14 mouse cellular contexts compared by ENCODE assay signal in genomic region chr2:137156018-137156417, GRCm38 (mm10). TPM values are rescaled to one million over a fixed set of nuclear protein-coding genes. Genes with fewer than 3 reads are reported as not detected.
"Had no signal": no experiment of that assay in that cellular context is flagged by ENCODE, and none has a peak within 500 bp of the region (broad histone marks: within the 10 kb centered on the region; RNA-seq: fewer than 3 reads in every experiment).

No protein-coding gene starts in this region.

- H3K4me3 ChIP-seq: layer of hippocampus, adult 2 months; limb, embryonic 12.5 days; liver, embryonic 12.5 days; lung, embryonic 15.5 days; midbrain, embryonic 12.5 days; stomach, embryonic 15.5 days had no signal

- H3K9ac ChIP-seq: limb, embryonic 12.5 days; liver, embryonic 12.5 days; lung, embryonic 15.5 days; midbrain, embryonic 12.5 days; stomach, embryonic 15.5 days had no signal

- H3K27ac ChIP-seq: layer of hippocampus, adult 2 months; limb, embryonic 12.5 days; liver, embryonic 12.5 days; lung, embryonic 15.5 days; macrophage; midbrain, embryonic 12.5 days; stomach, embryonic 15.5 days had no signal

- ATAC-seq: intestine, embryonic 16.5 days; liver, embryonic 12.5 days; midbrain, embryonic 16.5 days had no signal

- H3K4me1 ChIP-seq: liver, embryonic 12.5 days; lung, embryonic 15.5 days; stomach, embryonic 15.5 days had no signal

- H3K36me3 ChIP-seq: limb, embryonic 12.5 days; liver, embryonic 12.5 days; lung, embryonic 15.5 days; midbrain, embryonic 12.5 days; stomach, embryonic 15.5 days had no signal

- H3K27me3 ChIP-seq: limb, embryonic 12.5 days; liver, embryonic 12.5 days; lung, embryonic 15.5 days; stomach, embryonic 15.5 days had no signal

- DNase-seq: lung, postnatal 14 days; right cerebral cortex, postnatal 4 days; thymus, adult 2 months; thymus, postnatal 25 days had no signal

- H3K4me2 ChIP-seq: limb, embryonic 12.5 days; liver, embryonic 12.5 days; lung, embryonic 15.5 days; midbrain, embryonic 12.5 days; stomach, embryonic 15.5 days had no signal

- H3K9me3 ChIP-seq: limb, embryonic 12.5 days; liver, embryonic 12.5 days; lung, embryonic 15.5 days; midbrain, embryonic 12.5 days; stomach, embryonic 15.5 days had no signal

RNA-seq across cellular contexts. Expression of gene Jag1, which starts 39.6 kb away (rescaled TPM):
- total RNA-seq: megakaryocyte-erythroid progenitor cell, adult 5-6 weeks had no signal
